Mouse (Mus musculus) adrenal gland, adult (tissue): Measurements from ENCODE around the gene Tktl1.
A peak's percentile ranks its signal among the peaks of the same experiment; 100 is the strongest.
"Not testable (repeated sequence)": the region's sequence is repeated elsewhere in the genome, so short reads cannot be mapped to it uniquely, and the experiment has no call there.

ENCODE experiments used
- DNase-seq, 2 experiments: peaks; one replicate each; pipeline ENCODE4 v3.0.0; 2022 to 2023; ENCODE audit warnings: low spot score in 1 of 2; ENCODE audit not compliant: inconsistent age in 2 of 2

The Tktl1 gene

GRCm38 (mm10) chrX:74176959-74177358 lies at the start of gene Tktl1:
Tktl1 (plus strand) TSS chrX:74177259.
- DNase-seq = no peak

DNA sequence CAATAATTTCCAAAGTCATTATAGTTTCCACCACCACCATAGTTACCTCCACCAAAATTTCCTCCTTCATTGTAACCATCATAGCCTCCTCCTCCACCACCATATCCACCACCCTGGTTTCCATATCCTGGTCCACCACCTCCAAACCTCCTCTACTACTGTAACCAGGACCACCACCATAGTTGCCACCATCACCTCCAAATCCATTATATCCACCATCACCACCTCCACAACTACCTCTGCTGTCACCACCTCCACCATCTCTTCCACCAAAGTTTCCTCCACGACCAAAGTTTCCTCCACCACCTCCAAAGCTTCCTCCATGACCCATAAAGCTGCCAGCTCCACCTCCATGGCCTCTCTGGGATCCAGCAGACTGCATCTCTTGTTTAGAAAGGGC lies 41.8 kb upstream of the Tktl1 start, which contains the start of gene Mecp2:
Gene Mecp2, minus strand, starts transcription at position 101 of the 400 bp plus-strand sequence.
- not testable (repeated sequence) for DNase-seq

DNA sequence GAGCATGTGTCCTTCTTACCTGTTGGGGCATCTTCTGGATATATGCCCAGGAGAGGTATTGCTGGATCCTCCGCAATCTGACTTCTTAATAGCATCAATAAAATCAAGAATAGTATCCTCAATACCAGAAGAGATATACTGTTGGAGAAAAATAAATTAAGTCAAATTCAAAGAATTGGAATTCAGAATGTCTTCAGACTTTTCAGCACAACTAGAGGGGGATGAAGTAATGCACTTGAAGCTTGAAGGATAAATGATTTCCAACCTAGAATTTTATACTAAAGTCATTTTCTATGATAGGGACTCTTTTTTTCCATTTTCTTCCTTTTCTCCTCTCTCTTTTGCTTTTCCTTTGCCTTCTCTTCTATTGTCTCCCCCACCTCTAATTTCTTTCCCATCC lies 9.3 kb upstream of the Tktl1 start, which contains the start of gene Tex28:
Gene Tex28, minus strand, starts transcription at position 101 of the 400 bp plus-strand sequence.
- no peak for DNase-seq

DNA sequence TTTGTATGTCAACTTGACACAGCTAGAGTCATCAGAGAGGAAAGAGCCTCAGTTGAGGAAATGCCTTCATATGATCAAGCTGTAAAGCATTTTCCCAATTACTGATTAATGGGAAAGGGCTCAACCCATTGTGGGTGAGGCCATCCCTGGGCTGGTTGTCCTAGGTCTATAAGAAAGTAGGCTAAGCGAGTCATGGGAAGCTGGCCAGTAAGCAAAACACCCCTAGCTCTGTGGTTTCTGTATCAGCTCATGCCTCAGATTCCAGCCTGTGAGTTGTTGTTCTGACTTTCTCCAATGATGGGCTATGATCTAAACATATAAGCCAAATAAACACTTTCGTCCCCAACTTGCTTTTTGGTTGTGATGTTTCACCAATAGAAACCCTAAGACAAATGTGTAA lies 26.5 kb downstream of the Tktl1 start:
- DNase-seq = no peak

DNA sequence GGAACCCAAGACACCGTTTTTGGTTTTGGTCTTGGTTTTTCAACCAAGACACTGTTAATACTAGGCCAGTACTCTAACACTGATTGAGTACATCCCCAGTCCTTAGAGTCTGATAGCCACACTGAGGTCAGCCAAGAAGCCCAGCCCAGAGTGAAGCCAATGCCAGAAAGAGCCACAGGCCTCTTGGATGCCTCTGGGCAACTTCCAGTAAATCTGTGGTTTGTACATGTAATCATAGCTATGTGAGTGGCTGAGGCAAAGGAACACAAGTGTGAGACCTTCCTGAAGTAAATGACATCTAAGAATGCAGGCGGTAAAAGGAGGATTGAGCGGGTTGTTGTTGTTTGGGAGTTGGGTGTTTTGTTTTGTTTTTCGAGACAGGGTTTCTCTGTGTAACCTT lies 41.4 kb downstream of the Tktl1 start:
- peak in 1 of 2 experiments; percentile 20 for DNase-seq

- peak in 1 of 2 experiments; percentile 22 for DNase-seq
Measured at GRCm38 (mm10) chrX:74219449-74219848, 42.4 kb downstream of the Tktl1 start.

- not testable (repeated sequence) for DNase-seq
Measured at GRCm38 (mm10) chrX:74220099-74220498, 43.0 kb downstream of the Tktl1 start.

GRCm38 (mm10) chrX:74230038-74230437 lies 53.0 kb downstream of the Tktl1 start:
- DNase-seq = no peak

- no peak for DNase-seq
Measured at GRCm38 (mm10) chrX:74233196-74233595, 56.1 kb downstream of the Tktl1 start.

DNA sequence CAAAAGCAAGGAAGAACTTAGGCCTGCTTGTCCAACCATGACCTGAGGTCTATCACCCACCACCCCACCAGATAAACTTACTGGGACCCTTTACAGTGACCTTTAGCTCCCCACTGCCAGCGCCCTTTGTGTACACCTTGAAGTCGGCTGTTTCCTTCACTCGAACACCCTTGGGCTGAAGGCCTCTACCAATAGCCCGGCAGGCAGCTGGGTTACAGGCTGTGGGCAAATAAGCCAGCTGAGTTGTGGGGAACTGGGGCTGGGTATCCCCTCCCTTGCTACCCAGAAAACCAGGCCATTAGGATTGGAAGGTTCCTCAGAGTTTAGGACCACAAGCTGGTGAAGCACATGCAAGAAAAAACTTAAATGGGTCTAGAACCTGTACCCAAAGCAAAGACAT lies 63.3 kb downstream of the Tktl1 start:
- DNase-seq = no peak

- DNase-seq = no peak
Measured at GRCm38 (mm10) chrX:74243396-74243795, 66.3 kb downstream of the Tktl1 start.

DNA sequence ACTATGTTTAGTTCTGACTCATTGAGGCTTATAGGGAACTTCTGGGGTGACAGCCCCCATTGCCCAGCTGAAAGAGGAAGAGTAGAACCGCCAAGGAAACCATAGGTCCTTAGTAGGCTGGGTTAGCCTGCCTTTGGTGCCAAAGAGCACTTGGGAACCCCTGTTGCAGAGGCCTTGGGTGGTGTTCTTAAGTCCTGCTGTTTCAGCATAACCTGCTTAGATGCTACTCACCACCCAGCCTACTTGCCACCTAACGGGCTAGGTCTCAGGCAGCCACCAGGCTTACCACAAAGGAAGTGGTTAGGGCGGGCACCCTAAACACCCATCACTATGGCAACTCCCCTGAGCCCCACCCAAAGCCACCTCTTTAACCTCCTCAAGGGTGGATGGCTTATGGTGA lies 66.7 kb downstream of the Tktl1 start:
- peak; percentile 13 to 46 for DNase-seq

DNA sequence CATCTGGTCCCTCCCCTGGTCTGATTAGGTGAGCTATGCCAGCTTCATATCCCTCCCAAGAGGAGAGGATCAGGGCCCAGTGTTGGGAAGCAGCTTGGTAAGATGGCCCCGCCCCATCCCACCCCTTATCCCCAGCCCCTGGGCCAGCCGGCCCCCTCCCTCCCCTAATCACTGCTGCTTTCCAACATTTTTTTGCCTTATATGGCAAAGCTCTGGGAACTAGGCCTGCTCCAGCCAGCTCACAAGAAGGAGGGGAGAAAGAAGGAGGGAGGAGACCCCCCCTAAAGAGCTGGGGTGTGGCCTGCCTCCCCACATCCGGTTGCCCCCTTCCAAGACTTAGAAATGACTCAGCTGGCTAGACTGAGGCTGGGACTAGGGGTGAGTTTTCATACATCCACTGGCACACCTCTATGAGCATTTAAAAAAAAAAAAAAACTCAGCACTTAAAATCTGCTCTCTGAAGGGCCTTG lies 67.6 kb downstream of the Tktl1 start:
- DNase-seq = peak; percentile 64 to 67

DNA sequence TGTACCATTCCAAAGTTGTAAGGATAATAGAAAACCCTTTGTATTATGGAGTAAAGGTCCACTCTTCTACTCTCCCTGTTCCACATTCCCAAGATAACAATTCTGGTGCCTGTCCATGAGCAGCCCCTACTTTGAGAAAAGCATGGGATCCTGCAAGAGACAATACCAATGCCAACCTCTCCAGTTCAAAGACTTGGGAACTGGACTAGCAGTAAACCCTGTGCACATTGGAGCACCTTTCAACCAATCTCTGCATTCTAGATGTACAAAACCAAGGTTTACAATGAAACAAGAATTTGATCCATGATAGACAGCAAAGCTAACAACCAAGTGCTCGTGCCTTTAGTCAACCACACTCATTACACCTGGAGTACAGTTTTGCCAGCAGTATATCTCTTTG lies 68.0 kb downstream of the Tktl1 start:
- DNase-seq = no peak

DNA sequence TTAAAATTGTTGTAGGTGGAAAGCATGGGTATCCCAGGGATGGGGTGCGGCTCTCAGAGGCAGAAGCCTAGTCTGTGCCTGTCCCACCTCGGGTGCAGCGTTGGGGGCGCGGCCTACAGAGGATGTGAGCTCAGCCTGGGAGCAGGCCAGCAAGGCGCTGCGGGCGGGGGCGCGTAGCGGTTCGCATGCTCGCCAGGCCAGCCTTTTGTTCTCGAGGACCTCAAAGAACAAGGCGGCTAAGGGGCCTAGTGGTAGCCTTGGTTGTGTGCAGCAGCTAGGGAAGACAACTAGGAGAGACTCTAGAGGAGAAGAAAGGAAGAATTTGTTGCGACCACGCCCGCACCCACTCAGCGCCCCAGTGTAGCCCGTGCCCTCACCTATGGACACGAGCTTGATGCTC lies 68.6 kb downstream of the Tktl1 start:
- peak; percentile 79 to 87 for DNase-seq

DNA sequence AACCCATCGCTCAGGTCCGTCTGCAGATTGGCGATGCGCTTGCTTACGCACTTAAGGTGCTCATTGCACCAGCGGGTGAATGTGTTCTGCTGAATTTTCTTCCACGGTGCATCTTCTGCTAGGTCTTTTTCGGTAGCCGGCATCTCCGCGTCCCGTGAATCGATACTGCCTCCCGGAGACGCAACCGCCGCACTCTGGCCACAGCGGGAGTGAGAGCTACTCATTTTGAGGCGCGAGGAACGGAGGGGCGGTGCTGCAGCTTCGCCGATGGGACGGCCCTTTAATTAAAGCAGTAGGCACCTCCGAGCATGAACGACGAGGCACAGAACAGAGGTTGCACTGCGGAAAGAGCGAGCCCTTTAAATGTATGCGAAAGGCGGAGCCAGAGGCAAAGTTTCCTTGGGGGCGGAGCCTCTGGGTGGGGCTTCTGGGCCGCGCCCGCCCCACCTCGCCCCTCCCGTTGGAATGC lies 69.2 kb downstream of the Tktl1 start:
- peak; percentile 89 to 95 for DNase-seq

DNA sequence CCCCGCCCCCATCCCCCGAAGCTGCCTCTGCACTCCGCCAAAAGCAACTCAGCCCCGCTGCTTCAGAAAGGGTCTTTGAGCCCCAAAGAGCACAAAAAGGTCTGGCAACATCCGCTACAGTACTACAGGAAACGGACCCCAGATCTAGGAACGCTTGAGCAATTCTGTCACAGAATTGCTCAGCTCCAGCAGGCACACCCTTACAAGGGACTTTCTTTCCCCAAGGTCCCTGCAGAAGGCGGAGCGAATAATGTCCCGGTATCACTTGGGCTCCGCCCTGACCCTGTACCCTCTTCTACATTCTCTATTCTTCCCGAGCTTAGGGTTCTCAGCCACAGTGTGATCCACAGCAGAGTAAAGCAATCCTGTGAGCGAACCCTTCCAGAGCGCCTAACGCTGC lies 69.6 kb downstream of the Tktl1 start:
- DNase-seq = peak in 1 of 2 experiments; percentile 51

DNA sequence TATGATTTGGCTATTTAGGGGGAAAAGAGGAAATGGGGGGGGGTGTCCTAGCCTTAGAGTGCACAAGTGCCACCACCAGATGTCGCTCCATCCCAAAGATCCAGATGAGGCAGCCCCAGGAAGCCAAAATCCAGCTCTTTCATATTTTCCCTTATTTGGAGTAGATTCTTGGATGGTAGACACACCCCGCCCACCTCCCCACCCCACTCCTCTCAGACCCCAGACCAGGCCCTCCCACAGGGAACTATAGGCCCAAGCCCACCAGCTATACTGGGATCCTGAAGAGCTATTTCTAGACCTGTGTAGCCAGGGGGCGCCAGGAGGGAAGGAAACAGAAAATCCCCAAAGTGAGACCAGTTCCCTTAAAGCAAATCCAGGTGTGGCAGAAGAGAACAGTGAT lies 71.6 kb downstream of the Tktl1 start:
- DNase-seq = peak; percentile 54 to 84

DNA sequence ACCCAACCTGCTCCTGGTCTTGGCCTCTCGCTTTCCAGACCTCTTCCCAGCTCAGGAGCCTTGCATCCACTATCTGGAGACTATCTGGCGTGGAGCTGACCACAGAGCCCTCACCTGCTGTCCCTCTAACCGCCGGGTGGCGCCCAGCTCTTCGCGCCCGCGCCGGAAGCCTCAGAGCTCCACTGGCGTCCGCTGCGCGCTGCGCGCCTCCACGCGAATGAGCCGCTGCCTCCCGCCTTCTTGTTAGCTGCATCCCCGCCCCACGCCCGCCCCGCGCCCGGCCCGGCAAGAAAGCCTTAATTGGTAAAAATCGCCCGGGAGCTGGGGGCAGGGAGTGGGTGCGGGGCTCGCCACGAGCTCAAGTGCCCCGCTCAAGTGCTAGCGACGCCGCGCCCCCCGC lies 72.6 kb downstream of the Tktl1 start, which contains the start of gene Flna:
Gene Flna, minus strand, starts transcription at position 206 of the 400 bp plus-strand sequence.
- DNase-seq = peak; percentile 75 to 87

- DNase-seq = peak; percentile 92 to 95
Measured at GRCm38 (mm10) chrX:74254153-74254887, 77.3 kb downstream of the Tktl1 start, which contains the start of gene Emd. Emd (plus strand) TSS chrX:74254687.

GRCm38 (mm10) chrX:74254888-74255565 lies 78.0 kb downstream of the Tktl1 start:
- DNase-seq = peak in 1 of 2 experiments; percentile 14

- no peak for DNase-seq
Measured at GRCm38 (mm10) chrX:74257746-74258145, 80.7 kb downstream of the Tktl1 start.
